Mouse (Mus musculus): ENCODE data around the gene Cercam.

Gene Cercam

DNA sequence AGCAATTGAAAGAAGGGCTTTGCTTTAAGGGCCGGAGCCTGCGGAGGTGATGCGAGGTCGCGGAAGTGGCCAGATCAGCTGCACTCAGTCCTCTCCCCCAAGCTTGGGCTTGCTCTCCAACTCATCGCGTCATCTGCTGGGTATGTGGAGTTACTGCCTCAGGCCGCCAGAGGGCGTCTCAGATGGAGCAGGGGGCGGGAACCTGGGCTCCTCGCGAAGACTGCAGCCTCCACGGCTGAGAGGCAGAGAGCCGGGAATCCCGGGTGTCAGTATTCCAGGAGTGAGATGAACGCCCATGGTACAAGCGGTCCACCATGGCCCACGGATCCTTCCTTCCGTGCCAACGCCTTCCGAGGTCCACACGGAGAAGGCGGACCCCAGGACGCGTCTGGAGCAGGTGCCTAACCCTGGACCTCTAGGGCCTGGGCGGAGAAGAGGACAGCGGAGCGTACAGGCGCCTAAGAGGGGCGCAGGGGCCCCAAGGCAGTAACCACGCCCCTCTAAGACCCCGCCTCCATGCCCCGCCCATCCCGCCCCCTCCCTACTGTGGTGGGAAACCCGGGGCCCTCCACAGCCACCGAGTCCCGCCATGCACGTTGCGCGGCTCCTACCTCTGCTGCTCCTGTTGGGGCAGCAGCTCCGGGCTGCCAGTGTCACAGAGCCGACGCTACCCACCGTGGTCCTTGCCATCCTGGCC, at the start of gene Cercam:
Gene Cercam, plus strand, starts transcription at position 216 of the 697 bp plus-strand sequence.
- peak; percentile 81 to 84 for DNase-seq (ENCODE audit: low spot score in 2 of 2)

DNA sequence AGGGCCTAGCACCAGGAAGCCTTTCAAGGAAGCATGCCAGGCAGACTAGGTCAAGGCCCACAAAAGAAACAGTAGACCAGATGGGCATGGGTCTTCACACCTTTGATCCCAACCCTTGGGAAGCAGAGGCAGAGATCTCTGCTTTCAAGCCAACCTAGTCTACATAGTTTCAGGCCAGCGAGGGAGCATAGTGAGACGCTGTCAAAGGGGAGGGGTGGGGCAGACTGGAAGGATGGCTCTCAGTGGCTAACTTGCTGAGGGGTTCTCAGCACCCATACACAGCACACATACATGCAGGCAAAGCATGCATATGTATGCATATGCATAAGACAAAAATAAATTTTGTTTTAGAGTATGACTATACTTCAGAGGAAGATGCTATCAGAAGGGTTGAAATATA, 49.6 kb upstream of the Cercam start:
- DNase-seq (ENCODE audit: low spot score in 2 of 2): no peak

DNA sequence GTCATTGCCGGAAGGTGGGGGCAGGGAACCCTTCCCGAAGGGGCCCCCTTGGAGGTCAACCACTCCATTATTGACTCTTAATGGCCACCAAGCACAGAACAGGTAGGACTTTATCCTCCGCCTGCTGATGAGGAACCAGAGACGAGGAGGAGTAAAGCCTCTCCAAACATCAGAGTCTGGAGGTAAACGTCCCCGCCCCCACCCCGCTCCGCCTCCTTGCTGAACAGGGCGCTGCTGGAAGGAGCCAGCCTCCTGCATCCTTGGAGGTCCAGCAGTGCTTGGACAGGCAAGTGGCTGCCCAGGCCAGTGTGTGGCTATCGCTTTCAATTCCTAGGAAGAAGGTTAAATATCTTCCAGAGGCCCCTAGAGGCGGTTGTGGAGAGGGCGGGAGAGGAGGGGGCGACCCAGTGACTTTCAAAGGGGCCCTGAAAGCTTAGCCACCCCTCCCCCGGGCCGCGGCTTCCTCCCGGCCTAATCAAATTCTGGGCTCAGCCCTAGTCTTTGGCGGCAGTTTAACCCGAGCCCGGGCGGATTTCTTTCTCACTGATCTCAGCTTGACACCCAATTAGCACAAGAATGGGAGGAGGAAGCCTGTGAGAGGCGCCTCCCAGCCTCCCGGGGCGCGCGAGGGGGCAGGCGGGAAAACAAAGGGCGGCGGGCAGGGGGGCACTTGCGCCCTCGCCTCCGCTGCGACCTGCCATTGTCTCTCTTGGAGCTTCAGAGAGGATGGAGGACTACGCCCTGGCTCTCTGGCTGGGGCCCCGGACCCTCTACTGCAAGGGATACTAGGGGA, 48.7 kb upstream of the Cercam start, which contains the start of gene Urm1:
Gene Urm1, plus strand, starts transcription at position 51 of the 793 bp plus-strand sequence.
- peak in 1 of 2 experiments; percentile 67 for DNase-seq (ENCODE audit: low spot score in 2 of 2)

DNA sequence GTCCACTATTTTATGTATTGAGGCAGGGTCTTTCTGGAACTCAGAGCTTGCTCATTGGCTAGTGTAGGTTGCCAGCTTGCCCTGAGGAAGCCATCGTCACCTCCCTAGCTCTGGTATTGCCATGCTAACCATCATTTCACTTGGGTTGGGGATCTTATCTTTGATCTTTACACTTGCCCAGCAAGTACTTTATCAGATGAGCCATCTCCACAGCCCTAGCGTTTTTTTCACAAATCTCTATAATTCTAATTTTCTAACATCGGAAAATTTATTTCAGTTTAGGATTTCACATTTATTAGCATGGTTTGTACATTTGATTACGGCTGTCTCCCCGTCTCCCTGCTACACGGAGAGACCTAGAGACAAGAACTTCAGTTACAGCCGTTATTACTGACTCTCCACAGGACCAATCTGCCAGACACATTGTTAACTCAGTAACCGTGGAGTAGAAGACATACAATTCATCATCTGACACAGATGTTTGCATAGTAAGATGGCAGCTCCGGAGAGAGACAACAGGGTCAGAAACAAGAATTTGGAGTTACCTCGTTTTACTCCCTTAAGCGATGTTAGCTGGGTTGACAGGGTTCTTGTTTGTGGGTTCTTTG, 42.5 kb upstream of the Cercam start:
- no peak for DNase-seq (ENCODE audit: low spot score in 2 of 2)

DNA sequence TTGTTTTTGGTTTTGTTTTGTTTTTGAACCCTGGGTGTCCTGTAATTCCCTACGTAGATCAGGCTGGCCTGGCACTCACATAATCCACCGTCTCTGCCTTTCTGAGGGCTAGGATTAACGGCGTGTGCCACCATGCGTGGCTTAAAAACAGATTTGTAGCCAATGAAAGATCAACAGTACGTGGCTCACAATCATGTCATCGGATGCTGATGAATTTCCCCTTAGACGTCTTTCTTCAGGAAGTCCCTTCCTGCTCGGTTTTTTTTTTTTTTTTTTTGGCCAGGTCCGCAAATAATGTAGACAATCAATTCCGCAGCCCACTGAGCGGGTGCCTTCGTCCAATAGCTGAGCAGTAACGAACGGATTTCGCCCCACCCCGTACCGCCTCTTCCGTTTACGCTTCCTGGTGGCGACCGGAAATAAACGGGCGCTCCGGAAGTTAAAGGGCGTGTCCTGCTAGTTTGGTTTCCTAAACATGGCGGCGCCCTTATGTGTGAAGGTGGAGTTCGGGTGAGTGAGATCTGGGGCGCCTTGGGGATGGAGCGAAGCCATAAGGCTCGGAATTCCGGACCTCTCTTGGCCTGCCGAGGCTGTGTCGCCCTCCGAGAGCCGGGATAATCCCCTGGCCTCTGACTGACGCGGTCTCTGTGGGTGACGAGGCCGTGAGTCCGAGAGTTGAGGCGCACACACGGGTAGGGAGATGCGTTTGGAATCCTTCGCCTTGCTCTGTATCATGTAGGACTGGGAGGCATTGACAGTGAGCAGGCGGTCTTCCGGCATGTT, 41.8 kb upstream of the Cercam start:
- DNase-seq (ENCODE audit: low spot score in 2 of 2): peak; percentile 75 to 92

DNA sequence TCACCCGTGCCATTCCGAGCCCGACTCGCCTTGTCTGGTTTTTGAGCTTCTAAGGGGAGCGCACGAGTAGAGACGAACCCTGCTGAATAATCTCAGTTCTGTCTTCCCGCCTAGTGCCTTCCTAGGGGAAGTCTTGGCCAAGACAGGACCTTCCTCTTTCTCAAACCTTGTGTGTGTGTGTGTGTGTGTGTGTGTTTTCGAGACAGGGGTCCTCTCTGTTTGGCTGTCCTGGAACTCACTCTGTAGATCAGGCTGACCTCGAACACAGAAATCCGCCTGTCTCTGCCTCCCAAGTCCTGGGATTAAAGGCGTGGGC, 41.3 kb upstream of the Cercam start:
- no peak for DNase-seq (ENCODE audit: low spot score in 2 of 2)

DNA sequence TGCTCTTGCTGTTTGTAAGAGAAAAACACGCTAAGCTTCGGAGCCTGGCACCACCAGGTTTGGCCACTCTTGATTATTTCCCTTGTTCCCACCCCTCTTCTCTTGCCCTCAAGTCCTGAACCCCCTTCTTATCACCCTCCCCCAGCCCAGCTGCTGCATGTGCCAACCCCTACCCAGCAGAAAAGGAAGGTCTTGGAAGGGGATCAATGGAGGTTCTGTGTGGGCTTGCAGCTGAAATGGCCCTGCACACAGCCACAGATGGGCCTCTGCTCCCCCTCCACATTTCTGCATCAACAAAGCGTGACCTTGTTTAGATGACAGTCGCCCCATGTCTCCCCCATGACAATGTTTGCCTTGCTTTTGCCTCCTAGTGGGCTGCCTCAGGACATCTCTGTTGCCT, 37.9 kb upstream of the Cercam start:
- DNase-seq (ENCODE audit: low spot score in 2 of 2): no peak

DNA sequence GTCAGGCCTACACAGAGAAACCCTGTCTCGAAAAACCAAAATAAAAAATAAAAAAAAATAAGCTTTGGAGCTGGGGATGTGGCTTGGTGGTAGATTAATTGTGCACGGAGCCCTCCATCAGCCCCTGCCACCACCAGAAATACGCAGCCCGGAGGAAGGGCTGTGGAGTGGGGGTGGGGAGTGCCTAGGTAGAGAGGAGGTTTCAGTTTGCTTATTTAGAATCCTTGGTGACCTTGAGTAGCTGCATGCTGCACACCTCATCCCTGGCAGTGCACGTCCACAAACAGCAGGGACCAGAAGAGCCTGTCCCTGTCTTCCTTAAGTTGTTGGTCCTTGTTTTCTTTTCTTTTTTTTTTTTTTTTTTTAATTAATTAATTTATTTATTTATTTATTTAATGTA, 35.2 kb upstream of the Cercam start:
- no peak for DNase-seq (ENCODE audit: low spot score in 2 of 2)

DNA sequence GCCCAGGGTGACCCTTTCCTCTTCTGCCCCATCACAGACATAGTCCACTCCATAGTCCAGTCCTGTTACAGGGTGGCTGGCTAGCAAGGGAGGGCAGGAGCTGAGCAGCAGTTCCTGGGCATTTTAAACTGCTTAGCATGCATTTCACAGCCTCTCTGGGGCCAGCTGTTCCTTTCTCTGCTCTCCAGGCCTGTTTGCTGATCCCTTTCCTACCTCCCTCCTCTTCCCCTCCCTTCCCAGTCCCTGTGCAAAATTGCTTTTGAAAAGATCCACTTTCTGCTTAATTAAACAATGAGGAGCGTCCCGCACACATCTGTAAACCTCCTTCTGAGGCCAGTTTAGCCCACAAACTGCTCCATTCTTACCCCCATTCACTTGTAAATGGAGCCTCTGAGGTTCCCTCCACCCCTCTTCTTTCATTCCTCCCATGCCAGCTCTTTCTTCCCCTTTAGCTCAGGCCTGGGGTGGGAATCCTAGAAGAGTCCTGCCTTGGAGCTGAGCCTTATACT, 33.5 kb upstream of the Cercam start:
- no peak for DNase-seq (ENCODE audit: low spot score in 2 of 2)

DNA sequence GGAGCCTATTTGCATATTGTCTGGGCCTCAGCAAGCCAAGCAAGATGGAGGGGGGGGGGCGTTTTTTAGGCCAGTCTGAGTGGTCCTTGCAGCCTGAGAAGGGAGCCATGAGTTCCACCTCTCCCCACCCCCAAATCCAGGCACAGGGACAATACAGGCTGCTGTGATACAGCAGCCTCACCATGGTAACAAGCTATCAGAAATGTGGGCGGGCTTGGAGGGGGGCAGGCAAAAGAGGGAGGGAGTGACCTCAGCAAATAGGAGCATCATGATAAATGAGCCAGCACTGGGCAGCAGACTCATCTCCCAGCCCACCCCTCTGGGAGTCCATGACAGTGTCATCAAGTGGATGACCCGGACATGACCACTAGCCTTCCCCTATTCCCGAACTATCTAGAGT, 29.5 kb upstream of the Cercam start:
- DNase-seq (ENCODE audit: low spot score in 2 of 2): no peak

DNA sequence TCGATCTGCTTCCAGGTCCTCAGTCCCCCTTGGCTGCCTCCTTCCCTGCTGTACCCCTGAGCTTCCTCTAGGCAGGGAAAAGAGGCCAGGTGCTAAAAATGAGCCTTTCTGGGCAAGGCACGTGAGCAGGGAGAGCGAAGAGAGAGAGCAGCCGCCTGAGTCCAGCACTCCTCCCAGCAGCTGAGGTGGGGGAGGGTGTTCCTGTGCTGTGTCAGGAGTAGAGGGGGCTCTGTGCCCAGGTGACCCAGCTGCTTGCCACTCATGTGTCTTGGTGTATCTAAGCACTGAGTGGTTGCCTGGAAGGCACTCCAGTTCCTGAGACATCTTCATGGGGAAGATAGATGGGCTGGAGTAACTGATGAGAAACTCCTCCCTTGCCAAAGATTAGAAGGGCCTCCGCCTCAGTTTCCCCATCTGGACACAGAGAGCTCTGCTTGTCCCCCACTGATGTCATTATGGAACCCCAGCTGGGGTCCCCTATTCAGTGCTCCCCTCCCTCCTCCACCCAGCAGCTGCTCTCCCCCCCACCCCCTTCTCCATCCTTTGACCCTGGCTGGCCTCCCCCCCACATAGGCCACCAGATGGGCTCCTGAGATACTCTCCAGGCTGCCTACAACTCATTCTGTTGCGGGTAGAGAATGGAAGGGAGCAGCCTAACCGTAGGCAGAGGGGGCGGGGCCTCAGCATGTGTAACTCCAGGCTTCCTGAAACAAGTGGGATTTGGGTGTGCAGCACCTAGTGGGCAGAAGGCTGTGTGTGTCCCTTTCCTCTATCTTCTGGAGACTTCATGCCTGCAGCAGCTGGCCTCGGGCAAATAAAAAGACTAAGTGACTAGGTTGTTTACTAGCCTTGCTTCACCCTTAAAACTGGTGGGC, 25.5 kb upstream of the Cercam start:
- no peak for DNase-seq (ENCODE audit: low spot score in 2 of 2)

DNA sequence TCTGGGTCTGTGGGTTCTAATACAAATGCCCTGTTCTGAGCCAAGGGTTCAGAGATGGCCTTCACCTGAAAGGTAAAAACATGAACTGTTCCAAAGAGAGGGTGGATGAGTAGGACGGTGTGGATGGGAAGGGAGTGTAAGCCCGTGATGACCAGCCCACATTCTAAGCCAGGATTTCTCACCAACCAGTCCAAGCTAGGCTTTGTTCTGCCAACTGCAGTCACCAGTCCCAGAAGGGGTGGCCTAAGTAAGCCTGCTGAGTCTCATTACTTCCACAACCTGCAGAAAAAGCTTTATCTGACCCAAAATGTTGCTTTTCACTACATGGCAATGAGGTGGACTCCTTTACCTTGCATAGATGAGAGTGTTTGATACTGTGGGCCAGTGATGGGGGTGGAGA, 24.8 kb upstream of the Cercam start:
- no peak for DNase-seq (ENCODE audit: low spot score in 2 of 2)

DNA sequence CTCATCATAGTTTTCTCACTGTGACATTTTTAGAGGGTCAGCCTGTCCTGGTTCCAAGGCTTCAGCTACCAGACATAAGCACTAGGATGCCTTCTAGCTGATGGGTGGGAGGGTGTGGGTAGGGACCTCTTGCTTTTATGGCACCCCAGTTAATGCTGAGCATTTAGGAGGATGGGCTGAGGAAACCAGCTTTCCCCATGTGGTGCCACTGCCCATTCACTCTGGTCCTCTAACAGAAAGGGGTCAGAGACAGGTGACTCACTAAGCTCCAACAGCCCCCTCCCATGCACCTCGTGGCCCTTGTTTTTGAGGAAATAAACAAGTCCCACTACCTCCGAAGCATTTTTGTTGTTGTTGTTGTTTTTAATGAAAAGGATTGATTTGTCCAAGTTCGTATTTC, 24.3 kb upstream of the Cercam start:
- no peak for DNase-seq (ENCODE audit: low spot score in 2 of 2)

DNA sequence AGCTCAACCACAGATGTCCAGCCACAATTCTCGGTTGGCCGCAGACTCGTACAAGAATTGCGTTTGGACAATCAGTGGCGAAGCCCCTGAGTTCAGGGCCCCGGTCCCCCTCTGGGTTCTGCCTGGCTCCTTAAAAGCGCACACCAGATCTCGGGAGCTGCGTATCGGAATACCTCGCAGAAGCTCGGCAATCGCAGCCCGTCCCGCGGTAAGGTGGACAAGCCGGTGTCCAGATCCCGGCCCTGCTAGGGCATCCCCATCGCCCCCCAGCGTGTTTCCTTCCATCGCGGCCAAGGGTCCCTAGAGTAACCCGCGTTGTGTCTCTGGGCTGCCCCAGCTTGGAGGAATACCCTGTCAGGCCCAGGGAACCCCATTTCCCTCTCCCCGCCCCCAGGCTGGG, 23.3 kb upstream of the Cercam start:
- DNase-seq (ENCODE audit: low spot score in 2 of 2): no peak

DNA sequence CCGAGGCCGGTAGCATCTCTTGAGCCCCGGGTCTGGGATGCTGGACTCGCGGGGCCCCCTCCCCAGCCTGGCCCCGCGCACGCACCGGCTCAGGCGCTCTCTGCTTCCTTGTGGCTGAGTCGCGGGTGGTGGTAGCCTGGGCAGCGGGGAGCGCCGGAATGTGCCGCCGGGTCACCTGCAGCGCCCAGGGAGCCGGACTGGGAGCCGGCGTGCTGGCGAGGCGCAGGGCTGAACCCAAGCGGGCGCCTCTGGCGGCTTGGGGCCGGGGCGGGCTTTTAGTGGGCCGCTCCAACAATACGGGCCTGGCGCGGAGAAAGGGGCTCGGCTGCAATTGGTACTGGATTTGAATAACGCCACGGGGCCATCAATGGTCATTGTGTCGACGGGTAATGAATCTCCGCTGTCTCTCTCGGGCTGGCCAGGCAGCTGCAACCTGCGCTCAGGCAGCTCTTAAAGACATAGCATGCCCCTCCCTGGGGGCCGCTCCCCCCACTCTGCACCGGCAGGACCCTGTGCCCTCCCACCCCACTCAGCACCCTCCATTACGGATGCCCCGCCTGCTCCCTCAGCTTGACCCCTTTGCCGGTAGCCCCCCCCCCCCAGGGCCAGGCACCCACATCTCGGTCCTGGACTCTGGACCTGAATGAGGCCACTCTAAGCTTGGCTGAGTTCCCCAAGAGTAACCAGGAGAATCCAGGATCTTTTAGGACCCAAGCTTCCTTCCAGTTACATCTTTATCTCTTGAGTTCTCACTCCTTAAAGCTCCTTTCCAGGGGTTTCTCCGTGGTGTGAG, 22.7 kb upstream of the Cercam start:
- no peak for DNase-seq (ENCODE audit: low spot score in 2 of 2)

DNA sequence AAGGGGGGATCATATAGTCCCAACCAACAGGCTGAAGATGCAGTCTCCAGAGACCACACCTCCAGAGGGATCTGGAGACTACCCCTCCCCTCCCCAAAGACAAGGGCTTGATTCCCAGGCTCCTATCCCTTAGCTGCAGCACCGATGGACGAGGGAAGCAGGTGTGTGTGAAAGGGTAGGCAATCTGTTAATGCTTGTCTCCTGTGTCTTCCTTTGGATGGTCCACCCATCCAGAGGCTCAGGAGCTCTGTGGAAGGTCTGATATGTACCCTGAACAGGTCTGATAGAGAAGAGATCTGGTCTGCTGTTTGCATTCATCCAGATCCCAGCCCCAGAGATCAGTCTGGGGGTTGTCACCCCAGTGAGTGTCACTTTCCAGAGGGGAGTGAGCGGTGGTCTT, 22.1 kb upstream of the Cercam start:
- DNase-seq (ENCODE audit: low spot score in 2 of 2): no peak

DNA sequence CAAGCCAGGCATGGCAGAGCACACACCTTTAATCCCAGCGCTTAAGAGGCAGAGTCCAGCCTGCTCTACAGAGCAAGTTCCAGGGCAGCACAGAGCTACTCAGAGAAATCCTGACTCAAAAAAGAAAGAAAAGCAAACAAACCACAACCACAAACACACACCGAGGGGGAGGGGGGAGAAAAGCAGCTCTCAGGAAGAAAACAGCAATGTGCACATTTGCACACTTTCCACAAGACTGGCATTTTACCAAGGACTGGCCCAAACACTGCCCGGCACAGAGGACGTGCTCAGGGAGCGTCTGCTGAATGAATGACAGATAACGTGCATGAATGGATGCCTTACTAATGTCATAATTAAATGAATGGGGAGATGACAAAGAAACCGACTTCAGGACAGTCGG, 19.9 kb upstream of the Cercam start:
- DNase-seq (ENCODE audit: low spot score in 2 of 2): no peak

DNA sequence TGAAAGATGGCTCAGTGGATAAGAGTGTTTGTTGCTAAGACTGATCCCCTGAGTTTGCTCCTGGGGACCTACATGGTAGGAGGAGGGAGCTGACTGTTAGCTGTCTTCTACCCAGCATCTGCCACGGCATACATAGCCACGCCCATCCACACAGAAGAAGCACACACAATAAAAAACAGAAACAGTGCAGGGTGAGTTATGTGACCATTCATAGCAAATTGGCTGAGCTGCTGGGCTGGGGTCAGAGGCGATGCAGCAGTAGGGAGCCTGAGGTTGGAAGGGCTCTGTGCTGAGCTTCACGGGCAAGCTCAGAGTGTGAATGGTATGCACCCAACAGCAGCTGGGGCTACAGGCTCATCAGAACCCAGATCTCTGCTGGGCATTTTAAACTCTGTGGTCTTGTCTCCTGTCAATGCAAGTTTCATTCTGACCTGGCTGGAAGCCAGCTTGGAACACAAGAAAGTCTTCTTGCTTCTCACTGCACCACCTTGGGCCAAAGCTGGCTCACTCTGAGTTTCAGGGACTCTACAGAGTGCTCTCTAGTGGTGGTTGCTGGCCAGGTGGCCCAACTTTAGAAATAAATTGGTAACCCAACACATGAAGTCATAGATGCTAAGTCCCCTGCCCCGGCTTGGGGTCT, 19.0 kb upstream of the Cercam start:
- DNase-seq (ENCODE audit: low spot score in 2 of 2): no peak

DNA sequence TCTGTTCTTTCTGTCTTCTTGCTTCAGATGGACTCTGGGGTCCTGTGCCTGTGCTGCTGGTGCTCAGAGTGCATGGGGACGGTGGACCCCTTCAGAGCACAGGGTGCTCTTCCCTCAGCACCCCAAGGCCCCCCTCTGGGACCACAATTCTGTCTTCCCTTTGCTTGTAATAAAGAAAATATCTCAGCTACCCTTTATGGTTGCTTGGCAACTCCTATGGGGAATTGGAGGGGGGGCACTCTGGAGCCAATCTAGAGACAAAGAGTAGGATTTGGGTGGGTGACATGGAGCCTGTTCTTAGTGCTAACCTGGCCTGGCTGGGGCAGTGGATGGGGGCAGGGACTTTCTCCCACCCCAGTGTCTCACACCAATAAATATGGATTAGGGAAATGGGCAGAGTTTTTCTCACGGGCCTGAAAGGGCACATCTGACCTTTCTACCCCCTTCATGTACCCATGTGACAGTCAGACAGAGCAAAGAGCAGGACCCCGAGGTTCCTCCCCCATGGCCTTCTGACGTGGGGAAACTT, 15.9 kb upstream of the Cercam start:
- DNase-seq (ENCODE audit: low spot score in 2 of 2): no peak
